Mouse (Mus musculus): ENCODE results near the gene Tmco5b.

Tmco5b gene

DNA sequence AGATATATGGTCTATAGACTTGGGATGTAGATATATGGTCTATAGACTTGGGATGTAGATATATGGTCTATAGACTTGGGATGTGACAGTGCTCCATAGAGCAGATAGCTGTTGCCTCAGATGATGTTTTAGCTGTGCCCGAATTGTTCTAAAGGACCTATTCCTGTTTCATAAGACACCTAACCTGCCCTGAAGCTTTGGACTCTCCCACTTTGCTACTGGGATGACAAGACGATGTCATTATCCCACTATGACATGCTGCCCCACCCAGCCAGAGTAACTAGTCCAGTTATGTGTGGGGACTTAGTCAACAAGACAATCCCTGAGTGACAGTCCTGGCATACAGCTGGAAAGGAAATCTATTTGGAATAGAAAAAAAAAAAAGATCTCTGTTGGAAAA, at the start of gene Tmco5b:
Gene Tmco5b, plus strand, starts transcription at position 301 of the 400 bp plus-strand sequence.
- DNase-seq, result no peak

DNA sequence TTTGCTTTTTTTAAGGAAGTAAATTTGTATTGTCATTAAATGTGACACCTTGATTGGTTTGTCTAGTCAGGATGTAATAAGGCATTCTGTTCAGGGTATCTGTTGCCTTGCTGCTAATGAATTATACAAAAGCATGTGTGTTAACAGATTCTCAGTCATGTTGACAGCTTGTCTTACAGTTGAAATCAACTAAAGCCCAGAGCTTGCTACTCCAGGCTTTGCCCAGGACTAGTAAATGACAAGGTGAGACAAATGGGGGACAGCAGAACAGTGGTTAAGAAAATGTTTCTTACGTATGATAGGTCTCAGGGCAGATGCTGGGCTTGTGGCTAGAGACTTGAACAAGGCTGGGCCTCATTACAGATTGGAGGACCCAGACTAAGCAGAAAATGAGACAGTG, 48.5 kb upstream of the Tmco5b start:
- no peak for DNase-seq

DNA sequence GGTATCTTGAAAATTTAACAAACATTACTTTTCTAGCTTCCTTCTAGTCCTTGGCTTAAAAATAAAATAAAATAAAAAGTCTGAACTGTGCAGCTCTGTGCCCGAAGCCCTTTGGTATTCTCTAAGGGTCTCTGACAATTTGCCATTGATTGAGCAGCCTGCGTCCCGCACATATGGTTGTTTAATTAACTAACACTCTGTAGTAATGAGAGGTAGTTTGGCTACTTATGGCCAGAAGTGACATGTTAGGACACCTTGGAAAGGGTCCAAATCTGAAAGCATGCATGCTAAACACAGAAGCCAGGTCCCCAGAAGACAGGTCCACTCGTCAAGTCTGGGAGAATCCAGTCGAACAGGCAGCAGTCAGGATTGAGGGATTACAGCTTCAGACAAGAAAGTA, 46.7 kb upstream of the Tmco5b start:
- DNase-seq, result no peak

DNA sequence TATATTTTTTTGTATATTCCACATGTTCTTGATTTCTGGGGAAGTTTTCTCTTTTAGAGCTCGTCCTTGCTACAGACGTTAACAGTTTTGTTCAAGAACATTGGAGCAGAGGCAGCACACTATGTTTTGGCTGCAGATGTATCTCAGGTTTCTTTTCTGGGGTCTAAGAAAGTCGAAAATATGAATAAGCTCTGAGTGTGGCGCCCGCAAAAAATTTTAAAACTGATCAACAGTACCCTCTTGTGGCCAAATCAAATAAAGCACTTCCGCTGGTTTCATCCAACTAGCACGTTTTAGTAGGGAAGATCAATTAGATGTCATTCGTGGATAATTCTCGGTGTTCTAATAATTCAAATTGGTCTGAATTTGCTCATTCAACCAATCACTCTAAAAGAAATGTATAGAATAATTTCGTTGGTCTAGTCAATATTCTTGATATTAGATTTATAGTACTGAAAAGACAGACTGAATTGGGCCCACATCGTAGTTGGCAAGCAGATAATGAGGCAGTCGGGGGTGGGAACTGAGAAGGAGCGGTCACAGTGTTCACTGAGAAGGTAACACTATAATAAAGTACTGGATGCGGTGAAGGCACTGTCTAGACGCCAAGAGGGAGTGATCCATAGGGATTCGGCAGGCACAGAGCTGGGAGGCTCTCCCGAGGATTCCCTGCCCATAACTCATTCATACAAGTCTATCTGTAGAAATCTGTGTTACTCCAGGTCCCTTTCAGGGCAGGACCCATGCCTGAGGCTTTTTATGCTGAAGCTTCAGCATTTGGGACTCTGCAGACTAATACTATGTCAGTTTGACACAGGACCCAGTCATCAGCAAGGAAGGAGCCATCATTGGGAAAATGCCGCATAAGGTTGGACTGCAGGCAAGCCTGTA, 17.1 kb downstream of the Tmco5b start:
- DNase-seq, result peak; percentile 67

DNA sequence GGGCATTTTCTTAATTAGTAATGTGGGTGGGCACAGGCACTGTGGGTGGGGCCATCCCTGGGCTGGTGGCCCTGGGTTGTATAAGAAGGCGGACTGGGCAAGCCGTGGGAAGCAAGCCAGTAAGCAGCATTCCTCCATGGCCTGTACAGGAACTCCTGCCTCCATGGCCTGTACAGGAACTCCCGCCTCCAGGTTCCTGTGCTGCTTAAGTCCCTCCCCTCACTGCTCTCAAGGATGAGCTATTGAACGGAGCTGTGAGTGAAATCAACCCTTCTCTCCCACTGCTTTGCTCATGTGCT, 17.7 kb downstream of the Tmco5b start:
- no peak for DNase-seq

DNA sequence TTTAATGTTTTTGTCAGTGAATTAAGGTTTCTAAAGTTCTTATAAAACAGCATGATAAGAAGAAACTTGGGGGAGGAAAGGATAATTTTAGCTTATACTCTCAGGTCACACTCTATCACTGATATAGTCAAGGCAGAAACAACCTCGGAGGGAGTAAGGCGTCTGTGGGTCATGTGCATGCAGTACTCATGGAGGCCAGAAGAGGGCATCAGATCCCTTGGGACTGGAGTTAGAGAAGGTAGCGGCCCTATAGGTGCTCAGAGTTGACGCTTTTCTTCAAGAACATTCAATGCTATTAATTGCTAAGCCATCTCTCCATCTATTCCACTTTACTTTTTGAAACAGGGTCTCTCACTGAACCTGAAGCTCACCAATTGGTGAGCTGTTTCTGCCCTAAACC, 19.8 kb downstream of the Tmco5b start:
- peak; percentile 71 for DNase-seq

DNA sequence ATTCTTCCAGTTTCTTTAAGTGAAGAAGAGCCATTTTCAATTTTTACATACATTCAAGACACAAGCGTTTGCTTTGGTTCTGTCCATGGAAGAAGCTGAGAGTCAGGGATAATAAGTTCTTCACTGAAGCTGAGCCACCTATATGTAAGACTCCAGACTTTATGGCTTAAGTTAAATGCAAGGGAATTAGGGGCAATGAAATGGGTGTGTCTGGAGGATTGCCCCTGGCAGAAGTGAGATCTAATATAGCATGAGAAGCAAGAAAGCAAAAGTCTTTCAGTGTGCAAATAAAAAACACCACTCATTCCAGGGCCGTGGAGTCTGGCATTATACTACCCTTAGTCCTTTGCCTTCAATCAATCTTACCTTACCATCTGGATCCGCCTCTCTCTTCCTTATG, 25.7 kb downstream of the Tmco5b start:
- DNase-seq, result no peak

DNA sequence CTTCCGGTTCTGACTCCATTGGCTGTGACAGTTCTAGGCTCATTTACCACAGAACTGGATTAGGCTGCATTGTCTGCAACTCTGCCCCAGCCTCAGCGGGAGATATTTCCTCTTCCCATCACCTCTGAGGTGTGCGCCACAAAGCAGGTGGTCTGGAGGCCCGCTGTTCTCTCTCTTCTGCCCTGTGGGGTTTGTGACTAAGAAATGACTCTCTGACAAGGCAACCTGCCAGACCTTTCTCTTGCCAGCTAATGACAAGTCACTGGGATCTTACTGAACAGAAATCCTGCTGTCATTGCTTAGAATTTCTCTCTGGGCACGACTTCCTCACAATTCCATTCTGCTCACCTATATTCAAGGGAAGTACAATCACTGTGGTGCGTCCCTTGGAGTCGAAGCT, 37.5 kb downstream of the Tmco5b start:
- DNase-seq, result no peak

DNA sequence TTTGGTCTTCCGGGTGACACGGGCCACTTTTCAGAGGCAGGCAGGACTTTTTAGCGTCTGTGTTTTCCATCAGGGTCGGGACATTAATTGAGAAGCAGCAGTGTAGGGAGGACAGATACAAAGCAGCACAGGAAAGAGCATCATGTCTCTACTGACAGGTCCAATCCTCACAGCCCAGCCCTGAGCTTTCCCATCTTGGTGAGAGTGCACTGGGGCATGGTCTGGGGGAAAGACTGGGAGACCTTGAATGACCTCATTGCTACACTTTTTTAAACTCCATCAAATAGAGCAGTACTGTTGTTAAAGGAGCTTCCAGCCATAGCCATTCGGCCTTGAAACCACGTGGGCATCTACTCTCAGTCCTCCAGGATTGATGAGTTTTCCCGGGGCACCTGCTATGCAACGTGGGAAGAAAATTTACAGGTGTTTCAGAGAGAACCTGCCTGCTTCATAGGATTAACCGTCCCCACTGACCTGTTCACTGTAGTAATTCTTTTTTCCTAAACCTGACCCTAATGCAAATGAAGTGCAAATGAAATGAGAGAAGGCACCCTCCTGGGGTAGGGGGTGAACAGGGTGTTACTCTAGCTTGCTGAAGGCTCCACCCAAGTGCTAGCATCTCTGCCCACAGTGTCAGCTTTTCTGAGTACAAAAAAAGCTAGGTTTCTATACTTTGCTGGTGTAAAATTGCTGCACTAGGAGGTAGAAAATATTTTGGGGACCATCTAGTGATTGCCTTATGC, 48.4 kb downstream of the Tmco5b start:
- DNase-seq, result no peak

DNA sequence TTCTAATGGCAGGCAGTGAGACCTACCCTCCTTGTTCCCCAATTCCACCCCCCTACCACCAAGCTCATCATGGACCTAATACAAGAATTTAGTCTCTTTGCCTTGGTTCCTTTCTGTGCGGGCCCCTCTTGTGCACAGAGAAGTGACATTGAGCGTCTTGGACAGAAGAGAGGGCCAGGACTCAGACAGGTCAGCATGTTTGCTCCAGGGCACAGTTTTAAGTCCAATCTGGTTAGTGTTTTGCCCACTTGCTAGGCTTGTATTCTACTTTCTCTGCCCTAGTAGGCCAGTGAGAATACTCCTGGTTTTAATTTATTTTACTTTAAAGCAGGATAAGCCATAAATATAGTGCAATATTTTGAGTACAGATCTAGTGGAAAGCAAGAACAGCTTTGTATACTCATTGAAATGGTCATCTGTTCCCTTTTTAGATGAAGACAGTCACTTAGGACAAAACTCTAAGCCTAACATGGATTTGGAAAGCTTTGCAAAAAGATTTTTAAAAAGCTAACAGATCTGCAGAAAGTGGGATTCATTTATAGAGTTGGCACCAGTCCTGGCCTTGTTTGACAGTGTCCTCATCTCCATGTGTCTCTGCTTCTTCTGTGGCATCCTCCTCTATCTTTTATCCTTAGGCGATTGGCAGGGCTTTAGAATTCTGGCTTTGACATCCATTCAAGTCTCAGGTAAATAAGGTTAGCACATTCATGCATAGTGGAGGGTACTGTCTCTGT, 50.2 kb downstream of the Tmco5b start:
- peak; percentile 36 for DNase-seq

DNA sequence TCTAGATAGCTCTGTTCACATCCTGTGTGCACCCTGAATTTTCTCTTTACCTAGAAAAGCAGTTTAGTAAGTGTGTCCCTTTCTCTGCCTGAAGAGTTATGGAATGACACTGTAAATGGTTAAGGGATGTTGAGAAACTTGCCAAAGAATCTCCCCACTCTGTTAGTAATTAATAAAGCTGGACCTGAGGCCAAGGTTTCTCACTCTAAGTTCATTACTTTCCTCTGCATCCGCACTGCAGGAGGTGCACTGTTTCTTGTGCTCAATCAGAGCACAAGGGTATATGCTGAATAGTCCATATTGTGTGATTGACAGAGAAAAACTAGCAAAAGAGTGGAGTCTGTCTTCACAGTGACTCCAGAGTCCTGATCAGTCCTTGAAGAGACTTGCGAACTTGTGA, 59.0 kb downstream of the Tmco5b start:
- DNase-seq, result no peak

Measured in retina, postnatal 1 day (tissue).